Mouse (Mus musculus) midbrain, postnatal 0 days (tissue): ENCODE measurements around the gene Nup210l. TPM values are rescaled to one million over a fixed set of nuclear protein-coding genes. Genes with fewer than 3 reads are reported as not detected.

Source experiments
- ATAC-seq: fragments of 200-750 bp; cut with Nextera tagmentation; 2 replicates; pipeline ENCODE4 v1.8.0; 2017; ENCODE audit warnings: moderate number of reproducible peaks, mild to moderate bottlenecking, moderate TSS enrichment, moderate library complexity; ENCODE audit not compliant: low FRiP score
- DNase-seq: peaks from one replicate; pipeline ENCODE4 v3.0.0-alpha.2; 2015; ENCODE audit warnings: low spot score
- H3K27ac ChIP-seq: fragments of 300-500 bp; sonication (generic); 2 replicates; pipeline ENCODE4 v1.5.1; 2014; ENCODE audit warnings: low read depth, mild to moderate bottlenecking, low read length, mixed read lengths
- H3K27me3 ChIP-seq: fragments of 300-500 bp; sonication (generic); 2 replicates; pipeline ENCODE4 v1.6.1; 2014; ENCODE audit warnings: low read length, control low read depth, mixed read lengths; ENCODE audit not compliant: insufficient read depth
- H3K36me3 ChIP-seq: fragments of 300-500 bp; sonication (generic); 2 replicates; pipeline ENCODE4 v1.6.1; 2014; ENCODE audit warnings: low read length, control low read depth, mixed read lengths; ENCODE audit not compliant: insufficient read depth
- H3K4me1 ChIP-seq: fragments of 300-500 bp; sonication (generic); 2 replicates; pipeline ENCODE4 v1.6.1; 2014; ENCODE audit warnings: mild to moderate bottlenecking, control low read depth, antibody characterized with exemption, low read length, mixed read lengths; ENCODE audit not compliant: insufficient read depth
- H3K4me2 ChIP-seq: fragments of 300-500 bp; sonication (generic); 2 replicates; pipeline ENCODE4 v1.6.1; 2014; ENCODE audit warnings: low read depth, mild to moderate bottlenecking, low read length, mixed read lengths; ENCODE audit not compliant: poor library complexity, severe bottlenecking
- H3K4me3 ChIP-seq: fragments of 300-500 bp; sonication (generic); 2 replicates; pipeline ENCODE4 v1.5.1; 2014; ENCODE audit warnings: low read depth, mild to moderate bottlenecking, low read length, moderate library complexity
- H3K9ac ChIP-seq: fragments of 300-500 bp; sonication (generic); replicated peaks from 2 replicates; pipeline ENCODE4 v1.6.1; 2014; ENCODE audit warnings: mild to moderate bottlenecking, low read length, moderate library complexity, mixed read lengths; ENCODE audit not compliant: poor library complexity, severe bottlenecking
- H3K9me3 ChIP-seq: fragments of 300-500 bp; sonication (generic); 2 replicates; pipeline ENCODE4 v1.6.1; 2016; ENCODE audit warnings: low read length, control low read depth
- CTCF ChIP-seq: IDR thresholded peaks from 2 replicates; pipeline ENCODE4 v1.5.1; 2016; ENCODE audit warnings: antibody characterized with exemption, mild to moderate bottlenecking
- WGBS: fragments of 180-500 bp; shearing (Covaris S2); extraction: QIAGEN DNeasy Blood & Tissue Kit; methylation state at CpG from one replicate; pipeline ENCODE4 v1.1.7; 2014; 5-methylcytosine and 5-hydroxymethylcytosine counted together
- polyA plus RNA-seq: library from polyadenylated mRNA; unstranded; fragments of >200 nt; fragmentation: Nextera tagmentation; extraction: Ambion mirVana; gene quantifications from 2 replicates; pipeline ENCODE4 v1.2.1, GENCODE M21; 2015
- total RNA-seq: library from RNA; depleted of rRNA; stranded (reverse); fragments of >200 nt; gene quantifications from 2 replicates; pipeline ENCODE4 v1.2.3, GENCODE M21; 2014

Gene Nup210l
- total and polyA plus RNA-seq, 2 experiments from 2014 or later, result 0.17 to 0.55 TPM

DNA sequence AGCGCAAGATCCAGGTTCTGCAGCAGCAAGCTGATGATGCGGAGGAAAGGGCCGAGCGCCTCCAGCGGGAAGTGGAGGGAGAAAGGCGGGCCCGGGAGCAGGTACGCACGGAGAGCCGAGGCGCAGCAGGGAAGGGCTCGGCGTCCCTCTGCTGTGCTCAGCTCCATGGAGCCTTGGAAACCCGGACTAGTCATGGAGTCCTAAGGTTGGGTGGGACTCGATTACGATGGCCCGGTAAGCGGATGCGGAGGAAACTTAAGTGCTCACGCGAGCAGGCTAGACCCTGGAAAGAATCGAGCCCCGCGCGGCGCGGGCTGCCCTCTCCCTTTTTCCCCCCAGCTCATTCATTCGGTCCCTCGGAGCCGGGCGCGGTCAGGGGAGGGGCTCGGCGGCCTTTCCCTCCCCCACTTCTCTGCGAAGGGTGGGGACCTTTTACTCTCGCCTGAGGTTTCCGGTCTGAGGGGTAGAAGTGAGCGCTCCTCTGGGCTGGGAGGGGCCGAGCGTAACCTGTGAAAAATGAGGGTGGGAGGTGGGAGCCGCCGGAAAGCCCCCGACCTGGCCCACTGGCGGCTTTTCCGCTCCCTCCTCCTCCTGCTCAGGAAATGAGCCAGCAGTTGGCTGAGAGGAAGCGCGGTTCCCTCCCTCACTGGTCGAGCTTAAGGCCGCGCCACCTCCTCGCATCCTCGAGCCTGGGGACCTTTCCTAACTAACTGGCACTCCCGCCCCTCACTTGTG is 24.0 kb upstream of the Nup210l start:
- under 1% methylated on average over 45 of the region's 53 CpGs for WGBS
- DNase-seq (peak; percentile 69), ATAC-seq (peak; percentile 65)
- Histone ChIP-seq H3K4me3 (peak overlapping the region; percentile 88), H3K27me3 (no peaks in the 10 kb centered on the region), H3K27ac (peak overlapping the region; percentile 90), H3K9ac (peak overlapping the region; percentile 92), H3K4me1 (peaks cover 18% of the 10 kb centered on the region), H3K36me3 (no peaks in the 10 kb centered on the region), H3K4me2 (peak overlapping the region; percentile 81), H3K9me3 (no peaks in the 10 kb centered on the region)
- TF ChIP-seq CTCF, result peak; percentile 1; the same call in 1 of the 2 replicates

GRCm38 (mm10) chr3:90080498-90080863 is 23.5 kb upstream of the Nup210l start:
- no peak for TF ChIP-seq CTCF
- Histone ChIP-seq H3K9ac (peak overlapping the region; percentile 92), H3K4me3 (peak overlapping the region; percentile 88), H3K27me3 (no peaks in the 10 kb centered on the region), H3K9me3 (no peaks in the 10 kb centered on the region), H3K4me1 (peaks cover 18% of the 10 kb centered on the region), H3K4me2 (peak overlapping the region; percentile 81), H3K36me3 (no peaks in the 10 kb centered on the region), H3K27ac (peak overlapping the region; percentile 90)
- no peak for ATAC-seq
- 3% methylated on average over 6 of the region's 6 CpGs for WGBS
- no peak for DNase-seq

- peak overlapping the region; percentile 88; the same call in 1 of the 2 replicates for H3K4me3 ChIP-seq
Measured at GRCm38 (mm10) chr3:90081365-90082240, 22.3 kb upstream of the Nup210l start.

DNA sequence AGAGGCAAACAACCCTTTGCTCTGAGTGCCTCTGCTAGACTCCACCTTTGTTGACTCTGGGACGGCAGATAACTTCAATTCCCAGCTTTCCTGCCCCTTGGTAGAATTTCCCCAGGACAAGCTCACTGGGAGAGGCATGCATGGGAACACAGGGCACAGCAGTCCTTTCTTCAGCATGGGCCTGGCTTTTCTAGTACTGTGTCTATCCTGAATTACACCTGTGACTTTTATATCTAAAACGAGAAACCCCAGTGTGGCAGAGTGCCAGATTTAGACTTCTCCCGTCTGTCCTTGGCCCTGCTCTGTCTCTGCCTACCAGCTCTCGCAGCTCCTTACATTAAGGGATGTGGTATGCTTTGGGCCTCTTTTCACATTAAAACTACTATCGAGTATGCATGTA is 20.9 kb upstream of the Nup210l start:
- H3K9me3 ChIP-seq, result no peaks in the 10 kb centered on the region
- no peak for ATAC-seq
- no peak overlapping the region for H3K4me3 ChIP-seq
- 0 out of 2 replicates have a peak overlapping the region, but pooled peaks have one; percentile 21 for H3K27ac ChIP-seq
- H3K4me2 ChIP-seq, result no peak overlapping the region
- H3K36me3 ChIP-seq, result peaks cover 7% of the 10 kb centered on the region
- WGBS, result 60% methylated on average over 5 of the region's 5 CpGs
- no peaks in the 10 kb centered on the region for H3K27me3 ChIP-seq
- DNase-seq, result no peak
- peaks cover 18% of the 10 kb centered on the region for H3K4me1 ChIP-seq
- no peak overlapping the region for H3K9ac ChIP-seq
- no peak for TF ChIP-seq CTCF

More at GRCm38 (mm10) chr3:90081365-90082240, 22.3 kb upstream of the Nup210l start:
- no peak for TF ChIP-seq CTCF
- DNase-seq, result no peak
- Histone ChIP-seq H3K9me3 (no peaks in the 10 kb centered on the region), H3K27me3 (no peaks in the 10 kb centered on the region), H3K36me3 (peaks cover 3% of the 10 kb centered on the region; the same call in 1 of the 2 replicates), H3K4me2 (peak overlapping the region; percentile 81), H3K9ac (no peak overlapping the region), H3K4me1 (peaks cover 18% of the 10 kb centered on the region), H3K27ac (no peak overlapping the region)
- no peak for ATAC-seq
- 74% methylated on average over 5 of the region's 5 CpGs for WGBS

- Histone ChIP-seq H3K4me3 (no peak overlapping the region), H3K4me2 (0 out of 2 replicates have a peak overlapping the region, but pooled peaks have one; percentile 4), H3K9ac (0 out of 2 replicates have a peak overlapping the region, but pooled peaks have one; percentile 9), H3K4me1 (peaks cover 18% of the 10 kb centered on the region), H3K36me3 (peaks cover 15% of the 10 kb centered on the region), H3K27ac (peak overlapping the region; percentile 21; the same call in 1 of the 2 replicates), H3K27me3 (no peaks in the 10 kb centered on the region), H3K9me3 (no peaks in the 10 kb centered on the region)
- 30% methylated on average over 3 of the region's 3 CpGs for WGBS
- DNase-seq, result peak; percentile 15
- ATAC-seq, result no peak
- no peak for TF ChIP-seq CTCF
Measured at GRCm38 (mm10) chr3:90083698-90084324, 20.1 kb upstream of the Nup210l start.
